Mouse (Mus musculus) thymus, postnatal 36 days (tissue): Measurements from ENCODE around the gene Cul7.

ENCODE experiments used
- DNase-seq, 2 experiments: peaks; one replicate each; pipeline ENCODE4 v3.0.0; 2022; ENCODE audit warnings: mixed read lengths in 2 of 2

Cul7 gene

GRCm38 (mm10) chr17:46650232-46651031 is at the start of gene Cul7:
Gene Cul7 (plus strand): TSS chr17:46650337.
- DNase-seq = peak; percentile 89 to 96

GRCm38 (mm10) chr17:46600569-46600968 is 49.6 kb upstream of the Cul7 start:
- no peak for DNase-seq

- DNase-seq = no peak
Observed at GRCm38 (mm10) chr17:46602212-46602611, 47.9 kb upstream of the Cul7 start.

DNA sequence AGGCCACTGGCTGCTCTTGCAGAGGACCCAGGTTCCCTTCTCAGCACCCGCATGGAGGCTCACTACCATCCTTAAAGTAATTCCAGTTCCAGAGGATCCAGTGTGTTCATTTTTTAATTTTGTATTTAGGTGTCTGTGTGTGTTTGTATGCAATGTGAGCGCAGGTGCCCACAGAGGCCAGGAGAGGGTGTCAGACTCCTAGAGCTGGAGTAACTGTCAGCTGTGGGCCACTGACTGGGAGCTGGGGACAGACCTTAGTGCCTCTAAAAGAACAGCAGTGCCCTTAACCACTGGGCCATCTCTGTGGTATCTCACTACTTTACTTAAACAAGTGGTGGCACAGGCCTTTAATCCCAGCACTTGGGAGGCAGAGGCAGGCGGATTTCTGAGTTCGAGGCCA is 46.9 kb upstream of the Cul7 start:
- no peak for DNase-seq

DNA sequence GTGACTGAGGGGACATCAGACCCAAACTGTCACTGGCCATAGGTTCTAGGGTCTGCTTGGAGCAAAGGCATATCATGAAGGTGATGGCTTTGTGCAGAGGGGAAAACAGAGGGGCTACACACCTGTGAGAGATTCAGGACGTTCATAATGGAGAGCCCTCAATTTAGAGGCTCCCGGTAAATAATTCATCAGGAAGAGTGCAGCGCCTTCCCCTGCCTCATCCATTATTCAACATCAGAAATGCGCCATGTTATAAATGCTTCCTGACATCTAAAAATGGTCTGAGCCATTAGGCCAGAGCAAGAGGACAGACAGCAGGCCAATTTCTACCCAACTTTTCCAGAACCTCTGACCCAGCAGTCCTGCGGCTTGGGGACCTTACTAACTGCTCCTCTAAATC is 45.0 kb upstream of the Cul7 start:
- no peak for DNase-seq

- no peak for DNase-seq
Observed at GRCm38 (mm10) chr17:46605987-46606386, 44.1 kb upstream of the Cul7 start.

DNA sequence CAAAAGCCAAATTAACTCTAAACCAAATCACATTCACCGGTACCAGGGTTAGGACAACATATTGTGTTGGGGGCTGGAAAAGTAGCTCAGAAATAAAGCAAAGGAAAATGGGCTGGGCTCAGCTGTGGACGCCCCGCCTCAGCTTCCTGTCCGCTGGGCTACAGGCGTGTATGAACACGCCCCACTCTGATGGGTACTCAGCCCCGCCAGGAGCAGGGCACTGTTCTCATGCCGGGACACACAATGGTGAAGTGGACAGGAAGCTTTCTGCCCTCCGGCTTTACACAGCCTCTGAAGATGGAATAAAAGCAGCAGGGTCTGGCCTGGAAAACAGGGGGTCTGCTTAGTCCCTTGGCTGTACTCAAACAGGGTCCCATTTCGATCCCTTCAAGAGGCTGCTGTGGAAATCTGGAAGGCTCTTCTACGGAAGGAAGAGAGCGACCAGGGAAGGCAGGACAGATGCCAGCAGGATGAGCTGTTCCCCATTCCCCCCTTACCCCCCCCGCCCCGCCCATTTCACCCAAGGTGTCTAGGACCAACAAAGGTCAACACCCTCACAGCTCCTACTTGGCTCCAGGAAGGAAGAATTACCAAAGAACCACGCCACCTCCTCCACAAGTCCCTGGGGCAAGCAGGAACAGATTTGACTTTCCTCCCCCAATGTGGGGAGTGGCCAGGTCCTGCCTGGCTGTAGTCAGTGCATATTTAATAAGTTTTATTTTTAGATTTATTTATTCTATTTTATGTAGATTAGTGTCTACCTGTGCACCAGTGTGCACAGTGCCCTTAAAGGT is 40.2 kb upstream of the Cul7 start:
- DNase-seq = no peak

DNA sequence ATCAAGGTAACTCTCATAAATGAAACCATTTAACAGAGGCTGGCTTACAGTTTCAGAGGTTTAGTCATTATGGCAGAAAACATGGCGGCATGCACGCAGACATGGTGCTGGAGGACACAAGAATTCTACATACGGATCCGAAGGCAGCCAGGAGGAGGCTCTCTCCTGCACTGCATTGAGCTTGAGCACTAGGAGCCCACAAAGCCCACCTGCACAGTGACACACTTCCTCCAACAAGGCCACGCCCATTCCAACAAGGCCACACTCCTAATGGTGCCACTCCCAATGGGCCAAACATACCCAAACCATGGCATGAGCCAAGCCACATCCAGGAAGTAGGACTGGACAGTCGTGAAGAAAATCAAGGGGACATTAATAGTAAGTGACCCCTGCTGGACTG is 38.8 kb upstream of the Cul7 start:
- no peak for DNase-seq

DNA sequence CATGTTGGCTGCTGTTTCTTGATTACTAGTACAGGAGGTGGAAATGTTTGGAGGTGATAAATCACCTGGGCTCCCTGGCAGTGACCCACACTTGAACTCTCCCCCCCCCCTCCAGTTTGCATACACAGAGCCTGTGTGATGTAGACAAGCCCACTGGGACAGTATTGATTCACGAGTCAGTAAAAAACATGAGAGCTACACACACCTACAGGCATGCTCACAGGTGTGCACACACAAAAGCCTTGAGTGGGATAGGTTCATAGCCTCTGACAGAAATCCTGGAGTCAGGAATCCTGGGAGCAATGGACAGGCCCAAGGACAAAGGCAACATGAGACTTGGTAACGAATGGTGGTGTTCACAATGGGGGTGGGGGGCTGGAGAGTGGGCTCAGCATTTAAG is 37.9 kb upstream of the Cul7 start:
- no peak for DNase-seq

DNA sequence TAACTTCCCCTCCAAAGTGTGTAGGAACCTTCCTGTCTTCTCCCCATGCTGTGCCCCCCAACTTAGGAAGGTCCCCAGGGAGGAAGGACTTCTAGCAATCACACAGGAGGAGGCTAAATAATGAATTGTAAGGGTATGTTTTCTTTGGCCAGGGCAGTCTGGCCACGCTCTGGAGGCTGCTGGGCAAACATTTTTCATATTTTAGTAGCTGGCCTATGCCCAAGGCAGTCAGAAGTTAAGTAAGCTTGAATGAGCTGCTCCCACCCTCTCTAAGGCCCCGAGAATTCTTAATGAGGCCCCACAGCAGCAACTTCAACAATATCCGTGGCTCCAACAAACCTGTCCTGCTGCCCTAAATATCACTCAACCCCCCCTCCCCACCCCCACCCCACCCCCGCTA is 37.3 kb upstream of the Cul7 start:
- DNase-seq = no peak

GRCm38 (mm10) chr17:46613229-46613628 is 36.9 kb upstream of the Cul7 start:
- no peak for DNase-seq

DNA sequence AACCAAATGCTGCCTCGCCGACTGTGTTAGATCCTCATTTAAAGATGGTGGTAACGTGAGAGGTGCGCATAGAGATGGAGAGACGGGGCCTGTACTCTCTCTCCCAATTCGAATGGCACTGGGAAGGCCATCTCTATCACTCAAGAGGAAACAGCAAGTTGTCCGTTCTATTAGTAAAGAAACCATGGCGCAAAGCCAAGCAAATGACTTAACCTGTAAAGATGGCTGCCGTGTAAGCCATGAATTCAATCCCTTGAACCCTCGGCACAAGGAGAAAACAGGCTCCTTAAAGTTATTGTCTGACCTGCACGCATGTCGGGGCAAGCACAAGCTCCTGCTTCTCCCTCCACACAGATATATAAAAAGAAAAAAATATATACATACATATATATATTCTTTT is 32.3 kb upstream of the Cul7 start:
- no peak for DNase-seq

GRCm38 (mm10) chr17:46618394-46618768 is 31.8 kb upstream of the Cul7 start:
- no peak for DNase-seq

GRCm38 (mm10) chr17:46618769-46619682 is 31.1 kb upstream of the Cul7 start:
- DNase-seq = no peak

GRCm38 (mm10) chr17:46619683-46620357 is 30.3 kb upstream of the Cul7 start:
- no peak for DNase-seq

GRCm38 (mm10) chr17:46621324-46621723 is 28.8 kb upstream of the Cul7 start:
- no peak for DNase-seq

GRCm38 (mm10) chr17:46622269-46622668 is 27.9 kb upstream of the Cul7 start:
- no peak for DNase-seq

- no peak for DNase-seq
Observed at GRCm38 (mm10) chr17:46623819-46624557, 26.1 kb upstream of the Cul7 start.

DNA sequence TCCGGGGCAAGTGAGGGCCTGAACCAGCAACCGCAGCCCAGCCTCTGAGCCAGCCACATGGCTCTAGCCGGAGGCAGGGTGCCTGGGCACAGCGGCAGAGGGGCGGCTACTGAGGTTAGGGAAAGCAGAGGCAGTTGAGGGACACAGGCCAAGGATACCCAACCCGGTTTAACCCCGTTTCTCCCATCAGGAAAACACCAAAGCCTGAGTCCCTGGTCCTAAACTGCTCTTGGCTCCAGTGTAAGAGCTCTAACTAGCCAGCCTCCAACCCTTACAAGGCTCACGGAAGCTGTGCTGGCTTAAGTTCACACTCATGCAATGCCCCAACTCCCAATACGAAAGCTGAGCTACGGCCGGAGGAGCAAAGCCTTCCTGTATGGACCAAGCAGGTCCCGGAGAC is 25.5 kb upstream of the Cul7 start:
- no peak for DNase-seq

GRCm38 (mm10) chr17:46627409-46627808 is 22.7 kb upstream of the Cul7 start:
- DNase-seq = no peak

DNA sequence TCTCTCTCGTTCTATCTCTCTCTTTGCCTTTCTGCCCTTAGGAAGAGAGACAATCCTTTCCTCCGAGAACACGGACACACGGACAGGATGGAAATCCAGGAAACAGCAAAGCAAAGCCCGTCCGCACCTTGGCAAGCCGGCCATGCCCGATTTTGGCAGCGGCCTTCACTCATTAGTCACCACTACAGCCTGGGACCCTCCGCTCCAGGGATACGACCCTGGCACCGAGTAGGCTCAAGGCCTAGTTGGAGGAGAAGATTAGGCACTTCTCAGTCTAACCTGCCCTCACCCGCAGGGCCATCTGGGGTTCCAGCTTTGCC is 21.7 kb upstream of the Cul7 start:
- DNase-seq = no peak
